Mouse (Mus musculus): Measurements from ENCODE around the gene Fgfr2. TPM values are rescaled to one million over a fixed set of nuclear protein-coding genes. Genes with fewer than 3 reads are reported as not detected.

Fgfr2 gene
- total RNA-seq, 2 experiments from 2014 or later: not detected

- peak; percentile 55 for ATAC-seq (replicated peaks; ENCODE audit: poor library complexity)
Measured at GRCm38 (mm10) chr7:133048085-133048630, 75.0 kb downstream of the Fgfr2 start.

GRCm38 (mm10) chr7:133047287-133047686 is 75.9 kb downstream of the Fgfr2 start:
- peak; percentile 66 for ATAC-seq (replicated peaks; ENCODE audit: poor library complexity)

GRCm38 (mm10) chr7:133044721-133045120 is 78.4 kb downstream of the Fgfr2 start:
- no peak for ATAC-seq (replicated peaks; ENCODE audit: poor library complexity)

- no peak for ATAC-seq (replicated peaks; ENCODE audit: poor library complexity)
Measured at GRCm38 (mm10) chr7:133041784-133042183, 81.4 kb downstream of the Fgfr2 start.

GRCm38 (mm10) chr7:133040688-133041345 is 82.3 kb downstream of the Fgfr2 start:
- no peak for ATAC-seq (replicated peaks; ENCODE audit: poor library complexity)

GRCm38 (mm10) chr7:133039556-133040255 is 83.4 kb downstream of the Fgfr2 start:
- ATAC-seq (replicated peaks; ENCODE audit: poor library complexity): no peak

GRCm38 (mm10) chr7:133037618-133038017 is 85.5 kb downstream of the Fgfr2 start:
- ATAC-seq (replicated peaks; ENCODE audit: poor library complexity): no peak

GRCm38 (mm10) chr7:133037217-133037616 is 85.9 kb downstream of the Fgfr2 start:
- ATAC-seq (replicated peaks; ENCODE audit: poor library complexity): no peak

- ATAC-seq (replicated peaks; ENCODE audit: poor library complexity): no peak
Measured at GRCm38 (mm10) chr7:133035901-133036300, 87.2 kb downstream of the Fgfr2 start.

GRCm38 (mm10) chr7:133032589-133033203 is 90.5 kb downstream of the Fgfr2 start:
- peak; percentile 90 for ATAC-seq (replicated peaks; ENCODE audit: poor library complexity)

- no peak for ATAC-seq (replicated peaks; ENCODE audit: poor library complexity)
Measured at GRCm38 (mm10) chr7:133029496-133030047, 93.6 kb downstream of the Fgfr2 start.

- ATAC-seq (replicated peaks; ENCODE audit: poor library complexity): no peak; the same call in 1 of the 2 replicates
Measured at GRCm38 (mm10) chr7:133029004-133029403, 94.1 kb downstream of the Fgfr2 start.

GRCm38 (mm10) chr7:133027930-133028329 is 95.2 kb downstream of the Fgfr2 start:
- no peak for ATAC-seq (replicated peaks; ENCODE audit: poor library complexity)

GRCm38 (mm10) chr7:133024694-133025093 is 98.5 kb downstream of the Fgfr2 start:
- ATAC-seq (replicated peaks; ENCODE audit: poor library complexity): peak; percentile 47; the same call in 1 of the 2 replicates

- ATAC-seq (replicated peaks; ENCODE audit: poor library complexity): no peak
Measured at GRCm38 (mm10) chr7:133019481-133020020, 103.6 kb downstream of the Fgfr2 start.

GRCm38 (mm10) chr7:133018961-133019360 is 104.2 kb downstream of the Fgfr2 start:
- ATAC-seq (replicated peaks; ENCODE audit: poor library complexity): no peak

GRCm38 (mm10) chr7:133015416-133016070 is 107.6 kb downstream of the Fgfr2 start:
- ATAC-seq (replicated peaks; ENCODE audit: poor library complexity): no peak

GRCm38 (mm10) chr7:133014631-133015030 is 108.5 kb downstream of the Fgfr2 start:
- ATAC-seq (replicated peaks; ENCODE audit: poor library complexity): no peak

- no peak for ATAC-seq (replicated peaks; ENCODE audit: poor library complexity)
Measured at GRCm38 (mm10) chr7:133013923-133014322, 109.2 kb downstream of the Fgfr2 start.

GRCm38 (mm10) chr7:133012637-133013366 is 110.3 kb downstream of the Fgfr2 start:
- ATAC-seq (replicated peaks; ENCODE audit: poor library complexity): no peak
